Mouse (Mus musculus) lung, embryonic 14.5 days (tissue): ENCODE measurements around the gene Lhfp. TPM values are rescaled to one million over a fixed set of nuclear protein-coding genes. Genes with fewer than 3 reads are reported as not detected.

Experiments
- ATAC-seq: fragments of 200-750 bp; cut with Nextera tagmentation; 2 replicates; pipeline ENCODE4 v1.8.0; 2017; ENCODE audit warnings: mild to moderate bottlenecking, moderate TSS enrichment, moderate library complexity; ENCODE audit not compliant: insufficient read depth
- DNase-seq: peaks from one replicate; pipeline ENCODE4 v3.0.0-alpha.2; 2015
- H3K27ac ChIP-seq: fragments of 300-500 bp; sonication (generic); 2 replicates; pipeline ENCODE4 v1.5.1; 2014; ENCODE audit warnings: low read depth, mild to moderate bottlenecking, moderate library complexity
- H3K27me3 ChIP-seq: fragments of 300-500 bp; sonication (generic); 2 replicates; pipeline ENCODE4 v1.6.1; 2014; ENCODE audit warnings: low read length, control low read depth; ENCODE audit not compliant: insufficient read depth
- H3K36me3 ChIP-seq: fragments of 300-500 bp; sonication (generic); 2 replicates; pipeline ENCODE4 v1.6.1; 2014; ENCODE audit warnings: control low read depth; ENCODE audit not compliant: insufficient read depth
- H3K4me1 ChIP-seq: fragments of 300-500 bp; sonication (generic); 2 replicates; pipeline ENCODE4 v1.6.1; 2014; ENCODE audit warnings: antibody characterized with exemption, control low read depth; ENCODE audit not compliant: insufficient read depth
- H3K4me2 ChIP-seq: fragments of 300-500 bp; sonication (generic); 2 replicates; pipeline ENCODE4 v1.6.1; 2014; ENCODE audit warnings: mild to moderate bottlenecking
- H3K4me3 ChIP-seq: fragments of 300-500 bp; sonication (generic); 2 replicates; pipeline ENCODE4 v1.5.1; 2014; ENCODE audit warnings: low read depth, low read length
- H3K9ac ChIP-seq: fragments of 300-500 bp; sonication (generic); 2 replicates; pipeline ENCODE4 v1.6.1; 2014
- H3K9me3 ChIP-seq: fragments of 300-500 bp; sonication (generic); 2 replicates; pipeline ENCODE4 v1.6.1; 2016; ENCODE audit warnings: low read depth, low read length, control low read depth
- CTCF ChIP-seq: IDR thresholded peaks from 2 replicates; pipeline ENCODE4 v1.5.1; 2016; ENCODE audit warnings: antibody characterized with exemption, low read depth
- WGBS: fragments of 180-500 bp; shearing (Covaris S2); extraction: QIAGEN DNeasy Blood & Tissue Kit; methylation state at CpG from one replicate; pipeline ENCODE4 v1.1.7; 2014; 5-methylcytosine and 5-hydroxymethylcytosine counted together
- polyA plus RNA-seq: library from polyadenylated mRNA; unstranded; fragments of >200 nt; fragmentation: Nextera tagmentation; extraction: Ambion mirVana; gene quantifications from 2 replicates; pipeline ENCODE4 v1.2.1, GENCODE M21; 2014

Lhfp gene
- polyA plus RNA-seq, 1 experiment from 2014 or later: 63.8 TPM

DNA sequence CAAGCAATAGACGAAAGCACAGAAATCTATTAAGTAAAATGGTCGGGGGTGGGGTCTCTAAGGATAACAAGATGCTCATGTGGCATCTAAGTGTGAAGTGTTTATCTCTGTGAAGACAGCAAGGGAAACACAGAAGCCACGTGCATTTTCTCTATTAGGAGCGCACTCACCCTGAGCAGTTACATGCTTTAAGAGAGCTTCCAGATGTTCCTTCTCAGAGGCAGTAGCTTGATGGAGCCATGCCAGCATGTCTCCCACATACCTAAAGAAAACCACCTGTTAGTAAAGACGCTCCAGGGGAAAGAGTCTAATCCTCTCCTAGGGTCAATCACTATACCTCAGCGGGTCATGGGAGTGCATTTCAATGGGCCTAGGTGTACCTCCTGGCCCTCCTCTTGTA lies 39.3 kb upstream of the Lhfp start:
- WGBS: 35% methylated on average over 6 of the region's 6 CpGs
- no peak for TF ChIP-seq CTCF
- DNase-seq (peak; percentile 73), ATAC-seq (peak; percentile 52; the same call in 1 of the 2 replicates)
- no peak overlapping the region for H3K4me2 ChIP-seq
- H3K27ac ChIP-seq: no peak overlapping the region
- H3K9ac ChIP-seq: no peak overlapping the region
- no peaks in the 10 kb centered on the region for H3K27me3 ChIP-seq
- H3K4me1 ChIP-seq: no peaks in the 10 kb centered on the region
- H3K36me3 ChIP-seq: peaks cover 53% of the 10 kb centered on the region
- no peaks in the 10 kb centered on the region for H3K9me3 ChIP-seq
- H3K4me3 ChIP-seq: no peak overlapping the region

DNA sequence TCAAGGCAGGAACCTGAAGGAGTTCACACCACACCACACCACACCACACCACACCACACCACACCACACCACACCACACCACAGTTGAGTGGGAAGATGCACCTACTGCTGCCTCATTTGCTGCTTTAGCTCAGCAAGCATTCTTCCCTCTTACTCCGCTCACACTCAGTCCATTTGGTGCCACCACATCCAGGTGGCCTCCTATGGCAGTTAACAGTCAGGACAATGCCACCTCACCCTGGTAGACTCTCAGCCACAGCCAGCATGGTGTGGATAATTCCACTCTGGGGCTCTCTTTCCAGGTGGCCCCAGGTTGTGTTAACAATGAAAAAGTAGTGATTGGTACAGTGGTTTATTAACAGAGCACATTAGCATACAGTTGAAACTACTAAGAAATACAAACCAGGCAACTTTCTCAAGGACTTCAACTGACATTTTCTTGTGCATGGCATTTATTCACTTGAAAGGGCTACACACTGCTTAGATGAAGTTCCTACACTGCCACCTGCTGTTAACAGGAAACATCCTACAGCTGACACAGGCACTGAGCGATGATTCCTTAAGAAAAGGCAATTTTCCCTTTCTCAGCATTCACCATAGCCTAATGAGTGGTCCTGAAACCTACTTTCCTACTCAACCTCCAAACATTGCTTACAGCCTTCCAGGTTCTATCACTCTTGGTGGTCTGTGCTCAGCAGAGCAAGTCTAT lies 36.8 kb upstream of the Lhfp start:
- ATAC-seq (no peak), DNase-seq (peak; percentile 80)
- Histone ChIP-seq H3K27ac (no peak overlapping the region), H3K4me1 (no peaks in the 10 kb centered on the region), H3K27me3 (no peaks in the 10 kb centered on the region), H3K9ac (no peak overlapping the region), H3K36me3 (peaks cover 60% of the 10 kb centered on the region), H3K4me2 (no peak overlapping the region), H3K4me3 (no peak overlapping the region), H3K9me3 (no peaks in the 10 kb centered on the region)
- WGBS: 72% methylated on average over 2 of the region's 2 CpGs
- peak; percentile 67 for TF ChIP-seq CTCF

DNA sequence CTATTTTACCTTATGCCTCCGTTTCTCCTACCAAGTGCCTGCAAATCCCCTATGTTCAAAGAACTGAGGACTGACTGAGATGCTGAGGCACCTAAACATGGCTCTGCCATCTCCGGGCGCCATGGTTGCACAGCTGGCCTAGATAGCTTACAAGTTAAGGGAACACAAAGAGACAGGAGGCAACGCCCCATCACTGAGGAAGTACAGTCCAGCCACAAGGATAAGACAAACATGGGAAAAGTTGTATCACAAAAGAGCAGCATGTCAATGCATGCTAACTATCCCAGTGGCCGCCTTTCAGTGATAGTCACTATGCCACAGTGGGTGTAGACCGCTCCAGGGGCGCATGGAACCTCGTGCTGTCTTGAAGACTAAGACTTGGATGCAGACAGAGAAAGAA lies 33.9 kb upstream of the Lhfp start:
- Histone ChIP-seq H3K36me3 (peaks cover 59% of the 10 kb centered on the region), H3K4me1 (no peaks in the 10 kb centered on the region), H3K9me3 (no peaks in the 10 kb centered on the region), H3K9ac (no peak overlapping the region), H3K27me3 (no peaks in the 10 kb centered on the region), H3K4me3 (no peak overlapping the region), H3K27ac (no peak overlapping the region), H3K4me2 (no peak overlapping the region)
- TF ChIP-seq CTCF: no peak
- no peak for DNase-seq
- 91% methylated on average over 8 of the region's 8 CpGs for WGBS
- ATAC-seq: no peak

DNA sequence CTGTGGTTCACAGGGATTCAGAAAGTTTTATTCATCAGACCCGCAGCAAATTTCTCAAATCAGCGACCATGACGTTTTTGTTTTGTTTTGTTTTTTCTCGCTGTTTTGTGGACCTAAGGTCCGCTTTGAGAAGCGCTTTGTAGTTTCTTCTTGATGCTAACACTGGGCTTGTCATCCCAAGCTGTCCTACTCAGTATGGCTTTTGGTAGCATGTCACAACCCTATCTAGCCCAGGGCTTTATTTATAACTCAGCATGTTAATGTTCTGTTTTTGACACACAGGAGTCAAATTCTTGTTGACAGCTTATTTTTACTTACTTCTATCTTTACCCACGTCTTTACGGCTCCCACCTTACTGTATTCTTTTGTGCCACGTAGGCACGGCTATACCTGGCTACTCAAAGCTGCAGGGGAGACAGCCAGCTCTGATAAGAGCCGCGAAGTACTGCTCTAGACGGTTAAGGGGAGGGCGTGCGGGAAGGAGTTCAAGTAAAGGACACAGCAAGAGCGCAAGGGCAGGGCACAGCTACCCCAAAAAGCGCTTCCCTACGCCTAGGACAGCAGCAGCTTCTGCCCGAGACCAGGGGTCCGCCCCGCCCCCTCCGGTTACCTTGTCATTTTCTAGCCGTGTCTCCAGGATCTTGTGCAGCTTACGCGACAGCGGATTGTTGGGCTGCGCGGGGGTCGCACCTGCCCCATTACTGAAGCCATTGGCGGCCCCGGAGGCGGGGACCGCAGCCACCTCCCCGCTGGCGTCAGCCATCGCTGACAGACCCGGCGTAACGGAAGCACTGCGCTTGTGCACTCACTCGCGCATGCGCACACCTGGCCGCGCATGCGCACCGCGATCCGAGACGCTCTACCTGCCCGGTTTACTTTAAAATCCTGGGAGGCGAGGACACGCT lies 24.6 kb upstream of the Lhfp start, which contains the start of gene Cog6:
Gene Cog6, minus strand, starts transcription at position 802 of the 905 bp plus-strand sequence.
- peak within 1 kb of the TSS; percentile 74 for H3K4me3 ChIP-seq
- H3K27me3 ChIP-seq: no peaks in the 10 kb centered on the region
- TF ChIP-seq CTCF: no peak
- H3K9ac ChIP-seq: peak within 1 kb of the TSS; percentile 61
- H3K4me1 ChIP-seq: peaks cover 3% of the 10 kb centered on the region; the same call in 1 of the 2 replicates
- peak; percentile 97 for DNase-seq
- ATAC-seq: peak; percentile 94
- WGBS: 5% methylated on average over 53 of the region's 53 CpGs
- peak within 1 kb of the TSS; percentile 72 for H3K4me2 ChIP-seq
- no peaks in the 10 kb centered on the region for H3K9me3 ChIP-seq
- H3K27ac ChIP-seq: peak within 1 kb of the TSS; percentile 61; the same call in 1 of the 2 replicates
- H3K36me3 ChIP-seq: peaks cover 27% of the 10 kb centered on the region

DNA sequence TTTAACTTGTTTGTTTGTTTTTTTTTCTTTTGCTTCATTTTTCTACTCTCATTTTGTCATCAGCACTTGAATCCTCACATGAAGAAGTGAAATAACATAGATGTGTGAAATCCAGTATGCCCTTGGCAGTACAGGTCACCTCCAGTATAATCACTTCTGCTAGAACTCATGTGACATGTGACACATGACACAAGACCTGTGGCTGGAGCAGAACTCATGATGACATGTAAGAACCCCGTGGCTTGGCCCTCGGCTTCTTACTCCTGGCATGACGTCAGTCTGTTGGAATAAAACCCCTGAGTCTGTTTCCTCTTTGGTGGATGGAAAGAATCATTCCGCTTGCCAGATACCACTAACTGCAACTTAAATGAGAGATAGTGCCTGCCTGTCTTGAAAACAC lies 14.0 kb upstream of the Lhfp start:
- DNase-seq: no peak

DNA sequence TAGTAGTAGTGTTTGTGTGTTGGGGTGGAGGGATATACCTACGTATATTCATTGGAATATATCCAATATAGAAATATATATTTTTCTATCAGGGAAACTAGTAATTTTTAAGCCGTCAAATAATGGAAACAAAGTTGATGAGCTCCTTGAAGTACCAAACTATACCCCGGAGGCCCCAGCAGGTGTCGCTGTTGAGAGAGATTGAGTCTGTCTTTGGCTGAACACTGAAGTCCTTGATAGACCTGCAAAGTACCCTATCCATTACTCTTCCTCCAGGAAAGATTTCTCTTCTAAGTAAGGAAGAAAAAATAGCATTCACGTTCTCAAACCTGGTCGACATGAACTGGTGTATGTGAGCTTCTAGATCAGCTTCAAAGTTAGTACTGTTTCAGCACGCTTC lies 12.3 kb upstream of the Lhfp start:
- 18% methylated on average over 7 of the region's 7 CpGs for WGBS
- Histone ChIP-seq H3K36me3 (no peaks in the 10 kb centered on the region), H3K9ac (no peak overlapping the region), H3K9me3 (no peaks in the 10 kb centered on the region), H3K4me2 (no peak overlapping the region), H3K4me1 (no peaks in the 10 kb centered on the region), H3K27ac (no peak overlapping the region), H3K27me3 (no peaks in the 10 kb centered on the region), H3K4me3 (no peak overlapping the region)
- DNase-seq (peak; percentile 89), ATAC-seq (no peak)
- TF ChIP-seq CTCF: peak; percentile 80

More for the DNA sequence above, 14.0 kb upstream of the Lhfp start:
- no peaks in the 10 kb centered on the region for H3K27me3 ChIP-seq
- no peaks in the 10 kb centered on the region for H3K9me3 ChIP-seq
- WGBS: 71% methylated on average over 4 of the region's 4 CpGs
- no peak overlapping the region for H3K27ac ChIP-seq
- H3K36me3 ChIP-seq: no peaks in the 10 kb centered on the region
- no peak overlapping the region for H3K4me3 ChIP-seq
- TF ChIP-seq CTCF: no peak
- H3K4me1 ChIP-seq: no peaks in the 10 kb centered on the region
- ATAC-seq: no peak
- no peak overlapping the region for H3K4me2 ChIP-seq
- H3K9ac ChIP-seq: no peak overlapping the region

DNA sequence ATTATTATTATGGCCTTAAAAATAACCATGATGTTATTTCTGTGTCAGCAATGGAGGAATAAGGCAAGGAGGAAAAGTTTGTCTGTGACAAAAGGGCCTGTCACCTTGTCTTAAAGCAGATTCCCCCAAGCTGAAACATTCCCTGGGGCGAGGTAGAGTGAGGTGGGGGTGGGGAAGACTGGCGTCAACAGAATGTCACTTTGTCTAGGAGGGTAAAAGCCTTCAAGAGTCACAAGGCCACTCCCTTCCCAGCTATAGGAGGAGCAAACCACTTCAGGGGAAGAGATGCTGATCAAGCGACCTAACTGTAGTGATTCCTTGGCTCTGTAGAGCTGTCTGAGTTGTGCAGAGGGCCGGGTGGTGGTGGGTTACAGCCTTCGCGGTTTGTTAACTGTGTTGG lies 9.7 kb upstream of the Lhfp start:
- WGBS: 45% methylated on average over 6 of the region's 6 CpGs
- no peak for TF ChIP-seq CTCF
- H3K9me3 ChIP-seq: no peaks in the 10 kb centered on the region
- no peak for ATAC-seq
- no peaks in the 10 kb centered on the region for H3K36me3 ChIP-seq
- no peak overlapping the region for H3K4me3 ChIP-seq
- no peak overlapping the region for H3K9ac ChIP-seq
- H3K4me2 ChIP-seq: no peak overlapping the region
- no peak overlapping the region for H3K27ac ChIP-seq
- H3K4me1 ChIP-seq: no peaks in the 10 kb centered on the region
- H3K27me3 ChIP-seq: no peaks in the 10 kb centered on the region
- DNase-seq: no peak
